Mouse (Mus musculus): ENCODE measurements at regions not wholly inside any gene's neighbourhood (a gene's known extent, or its start where the extent isn't known, plus 50 kb on each side); places are given as distances from the start of the nearest gene placed in this dataset.

DNA sequence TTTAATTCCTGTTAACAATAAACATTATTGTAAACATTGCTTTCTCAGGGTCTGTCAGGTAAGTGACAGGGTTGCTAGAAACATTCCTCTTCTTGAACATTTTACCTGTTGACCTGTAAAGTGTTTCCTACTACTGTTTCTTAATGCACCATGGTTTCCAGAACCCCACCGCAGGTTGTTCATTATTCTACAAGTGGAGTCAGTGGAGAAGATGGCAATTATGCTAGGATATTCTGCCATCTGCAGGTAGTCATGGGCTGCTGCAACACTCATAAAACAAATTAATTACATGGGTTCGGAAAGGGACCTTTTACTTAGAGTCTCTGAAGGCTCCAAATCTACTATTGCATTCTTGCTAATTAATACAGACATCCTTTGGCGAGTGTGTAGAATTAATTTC, 239.1 kb upstream of the Pdzrn3 start:
- 31% methylated on average over 3 of the region's 3 CpGs for WGBS
- ATAC-seq: peak; percentile 55; the same call in 1 of the 2 replicates

DNA sequence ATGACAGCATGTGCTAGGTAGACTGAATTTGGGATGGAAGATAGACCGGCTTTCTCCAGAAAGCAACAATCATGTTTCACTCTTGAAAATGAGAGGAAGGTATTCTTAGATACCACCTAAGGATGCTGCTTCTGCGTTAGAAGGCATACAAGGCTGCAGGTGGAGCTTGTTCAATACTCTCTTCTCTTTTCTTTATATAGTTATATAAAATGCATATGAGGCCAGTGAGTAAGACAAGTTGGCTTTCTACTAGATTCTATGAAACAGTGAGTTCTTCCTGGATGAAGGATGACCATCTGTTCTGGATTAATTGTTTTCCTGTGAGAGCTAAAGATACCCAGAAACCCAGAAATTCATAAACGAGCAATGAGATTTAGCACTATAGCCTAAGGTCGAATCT, 231.3 kb upstream of the Pdzrn3 start:
- Histone ChIP-seq H3K27me3 (ENCODE audit: insufficient read depth, low read length) (no peaks in the 10 kb centered on the region), H3K9me3 (ENCODE audit: low read length) (no peaks in the 10 kb centered on the region), H3K9ac (replicated peaks; ENCODE audit: low read length) (no peak overlapping the region), H3K4me1 (ENCODE audit: insufficient read depth, low read length) (no peaks in the 10 kb centered on the region), H3K4me3 (ENCODE audit: low read length) (no peak overlapping the region), H3K36me3 (ENCODE audit: insufficient read depth, low read length) (no peaks in the 10 kb centered on the region), H3K4me2 (ENCODE audit: low read depth, low read length) (no peak overlapping the region), H3K27ac (no peak overlapping the region)
- no peak for DNase-seq (ENCODE audit: low spot score)
- no peak for TF ChIP-seq CTCF (IDR thresholded peaks at IDR 0.05; ENCODE audit: low read depth)
- no peak for ATAC-seq
- WGBS: 86% methylated on average over 4 of the region's 4 CpGs

More for the DNA sequence above, 239.1 kb upstream of the Pdzrn3 start:
- TF ChIP-seq CTCF (IDR thresholded peaks at IDR 0.05; ENCODE audit: low read depth): peak; percentile 76
- DNase-seq (ENCODE audit: low spot score): peak; percentile 77
- Histone ChIP-seq H3K9ac (replicated peaks; ENCODE audit: low read length) (no peak overlapping the region), H3K4me3 (ENCODE audit: low read length) (no peak overlapping the region), H3K4me2 (ENCODE audit: low read depth, low read length) (no peak overlapping the region), H3K9me3 (ENCODE audit: low read length) (no peaks in the 10 kb centered on the region), H3K27me3 (ENCODE audit: insufficient read depth, low read length) (no peaks in the 10 kb centered on the region), H3K36me3 (ENCODE audit: insufficient read depth, low read length) (no peaks in the 10 kb centered on the region), H3K27ac (no peak overlapping the region), H3K4me1 (ENCODE audit: insufficient read depth, low read length) (no peaks in the 10 kb centered on the region)

DNA sequence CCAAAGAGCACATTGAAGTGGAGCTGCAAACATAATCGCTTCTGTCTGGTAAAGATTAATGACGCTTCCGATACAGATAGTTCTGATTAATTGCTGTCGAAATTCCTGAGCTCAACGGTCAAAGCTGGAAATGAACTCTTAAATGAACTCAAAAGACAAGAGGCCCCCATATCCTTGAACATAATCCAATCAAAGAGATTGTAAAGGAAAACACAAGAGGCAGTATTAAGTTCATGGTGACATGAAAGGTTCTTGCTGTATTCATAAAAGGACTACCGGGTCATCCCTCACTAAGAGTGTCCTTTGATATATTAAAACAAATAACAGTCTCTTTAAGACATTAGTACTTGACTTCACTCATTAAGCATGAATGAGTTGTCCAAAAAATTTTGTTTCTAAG, 225.4 kb upstream of the Pdzrn3 start:
- Histone ChIP-seq H3K36me3 (ENCODE audit: insufficient read depth, low read length) (no peaks in the 10 kb centered on the region), H3K9ac (replicated peaks; ENCODE audit: low read length) (no peak overlapping the region), H3K4me2 (ENCODE audit: low read depth, low read length) (no peak overlapping the region), H3K9me3 (ENCODE audit: low read length) (no peaks in the 10 kb centered on the region), H3K27me3 (ENCODE audit: insufficient read depth, low read length) (no peaks in the 10 kb centered on the region), H3K4me3 (ENCODE audit: low read length) (no peak overlapping the region), H3K27ac (no peak overlapping the region), H3K4me1 (ENCODE audit: insufficient read depth, low read length) (no peaks in the 10 kb centered on the region)
- no peak for TF ChIP-seq CTCF (IDR thresholded peaks at IDR 0.05; ENCODE audit: low read depth)
- ATAC-seq (no peak), DNase-seq (ENCODE audit: low spot score) (no peak)
- WGBS: 70% methylated on average over 6 of the region's 6 CpGs

DNA sequence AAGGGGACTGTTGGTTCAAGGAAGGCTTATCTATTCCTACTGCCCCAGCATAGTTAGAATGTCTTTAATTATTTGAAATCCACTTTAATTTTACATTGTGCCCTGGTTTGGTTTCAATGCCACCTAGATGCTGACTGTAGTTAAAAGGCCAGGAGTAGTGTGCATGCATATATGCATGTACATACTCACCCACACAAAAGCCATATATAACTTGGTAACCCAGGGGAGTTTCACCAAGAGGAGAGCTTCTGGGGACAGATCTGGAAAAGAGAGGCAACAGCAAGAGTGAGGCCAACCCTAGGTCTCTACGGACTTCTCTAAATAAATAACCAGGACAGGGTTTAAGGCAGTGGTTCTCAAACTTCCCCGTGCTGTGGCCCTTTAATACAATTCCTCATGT, 219.3 kb upstream of the Pdzrn3 start:
- DNase-seq (ENCODE audit: low spot score) (no peak), ATAC-seq (no peak)
- Histone ChIP-seq H3K4me2 (ENCODE audit: low read depth, low read length) (no peak overlapping the region), H3K4me3 (ENCODE audit: low read length) (no peak overlapping the region), H3K36me3 (ENCODE audit: insufficient read depth, low read length) (no peaks in the 10 kb centered on the region), H3K27me3 (ENCODE audit: insufficient read depth, low read length) (no peaks in the 10 kb centered on the region), H3K4me1 (ENCODE audit: insufficient read depth, low read length) (no peaks in the 10 kb centered on the region), H3K9me3 (ENCODE audit: low read length) (no peaks in the 10 kb centered on the region), H3K27ac (no peak overlapping the region), H3K9ac (replicated peaks; ENCODE audit: low read length) (no peak overlapping the region)
- WGBS: 89% methylated on average over 2 of the region's 2 CpGs
- no peak for TF ChIP-seq CTCF (IDR thresholded peaks at IDR 0.05; ENCODE audit: low read depth)

DNA sequence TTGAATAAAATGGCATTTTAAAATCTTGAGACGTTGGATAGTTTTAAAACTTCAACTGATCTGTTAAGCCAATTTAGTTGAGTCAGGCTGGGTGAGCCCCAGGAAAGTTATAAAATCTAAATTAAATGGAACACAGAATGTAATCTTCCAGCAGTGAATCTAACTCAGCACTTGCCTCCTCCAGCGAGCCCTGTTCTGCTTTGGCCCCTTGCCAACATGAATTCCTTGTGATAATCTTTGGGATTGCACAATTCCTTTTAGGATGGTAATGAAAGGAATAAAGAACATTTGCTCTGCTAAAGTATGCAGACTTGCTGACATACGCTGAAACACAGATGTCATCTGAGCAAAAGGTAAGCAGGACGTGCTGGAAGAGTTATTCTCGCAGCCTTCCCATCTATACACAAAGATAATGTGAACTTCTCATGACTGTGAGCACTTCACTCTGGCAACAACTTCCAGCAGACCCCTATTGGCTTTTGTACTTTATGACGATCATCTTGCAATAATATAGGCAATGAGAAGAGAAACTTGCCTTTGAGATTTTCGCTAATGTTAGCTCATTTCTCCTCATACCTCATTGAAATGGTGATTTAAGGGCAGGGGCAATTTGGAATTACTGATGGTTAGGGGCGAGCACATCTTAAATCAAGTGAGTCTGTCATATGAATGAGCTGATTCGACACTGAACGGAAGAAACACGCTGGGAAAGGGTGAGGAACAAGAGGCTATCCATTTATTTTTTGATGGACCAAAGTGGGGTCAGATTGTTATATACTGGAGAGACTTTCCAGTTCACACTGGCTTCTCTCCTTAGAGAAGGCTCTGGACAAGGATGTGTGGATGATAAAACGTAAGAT, 216.3 kb upstream of the Pdzrn3 start:
- H3K36me3 ChIP-seq (ENCODE audit: insufficient read depth, low read length): no peaks in the 10 kb centered on the region
- WGBS: 66% methylated on average over 12 of the region's 12 CpGs
- no peak overlapping the region for H3K9ac ChIP-seq (replicated peaks; ENCODE audit: low read length)

DNA sequence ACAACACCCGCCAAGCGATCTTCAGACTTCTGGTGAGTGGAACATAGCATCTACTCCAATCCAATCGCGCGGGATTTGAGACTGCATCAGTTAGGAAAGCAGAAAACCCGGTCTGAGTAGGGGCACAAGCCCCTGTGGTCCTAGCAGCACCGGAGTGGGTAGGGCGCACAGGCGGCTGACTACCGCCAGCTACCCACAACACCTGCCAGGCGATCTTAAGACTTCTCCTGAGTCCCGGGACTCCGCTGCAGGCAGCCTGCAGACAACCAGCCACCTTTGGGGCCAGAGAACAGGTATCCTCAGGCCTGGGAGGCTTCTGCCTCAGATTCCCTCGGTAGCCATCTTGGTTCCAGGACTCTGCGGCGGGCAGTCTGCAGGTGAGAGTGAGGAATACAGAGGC, 208.2 kb upstream of the Pdzrn3 start:
- H3K36me3 ChIP-seq (ENCODE audit: insufficient read depth, low read length): no peaks in the 10 kb centered on the region
- H3K4me3 ChIP-seq (ENCODE audit: low read length): no peak overlapping the region
- no peak for TF ChIP-seq CTCF (IDR thresholded peaks at IDR 0.05; ENCODE audit: low read depth)
- H3K27me3 ChIP-seq (ENCODE audit: insufficient read depth, low read length): no peaks in the 10 kb centered on the region
- no peak overlapping the region for H3K27ac ChIP-seq
- no peak for DNase-seq (ENCODE audit: low spot score)
- no peaks in the 10 kb centered on the region for H3K9me3 ChIP-seq (ENCODE audit: low read length)
- ATAC-seq: no peak
- no peak overlapping the region for H3K4me2 ChIP-seq (ENCODE audit: low read depth, low read length)
- WGBS: 85% methylated on average over 16 of the region's 16 CpGs
- no peaks in the 10 kb centered on the region for H3K4me1 ChIP-seq (ENCODE audit: insufficient read depth, low read length)
- no peak overlapping the region for H3K9ac ChIP-seq (replicated peaks; ENCODE audit: low read length)

More for the DNA sequence above, 216.3 kb upstream of the Pdzrn3 start:
- H3K27ac ChIP-seq: no peak overlapping the region
- no peaks in the 10 kb centered on the region for H3K4me1 ChIP-seq (ENCODE audit: insufficient read depth, low read length)
- no peaks in the 10 kb centered on the region for H3K9me3 ChIP-seq (ENCODE audit: low read length)
- H3K4me2 ChIP-seq (ENCODE audit: low read depth, low read length): no peak overlapping the region
- peak; percentile 32 for DNase-seq (ENCODE audit: low spot score)
- no peaks in the 10 kb centered on the region for H3K27me3 ChIP-seq (ENCODE audit: insufficient read depth, low read length)
- ATAC-seq: no peak
- no peak overlapping the region for H3K4me3 ChIP-seq (ENCODE audit: low read length)
- TF ChIP-seq CTCF (IDR thresholded peaks at IDR 0.05; ENCODE audit: low read depth): no peak

DNA sequence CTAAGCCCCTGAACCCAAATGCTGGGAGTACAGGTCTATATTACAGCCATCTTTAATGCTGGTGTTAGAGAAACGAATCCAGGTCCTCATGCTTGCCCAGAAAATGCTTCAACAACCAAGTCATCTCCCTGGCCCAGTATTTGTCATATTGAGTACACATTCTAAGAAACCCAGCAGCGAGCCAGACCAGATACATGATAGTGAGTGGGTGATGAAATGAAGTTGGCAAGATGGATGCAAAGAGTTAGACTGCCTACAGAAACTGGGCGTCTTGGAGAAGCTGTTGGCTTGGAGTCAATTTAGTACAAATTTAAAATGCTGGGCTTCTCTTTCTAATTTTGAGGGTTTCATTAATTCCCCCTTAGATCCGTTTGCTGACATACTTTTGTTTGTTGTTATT, 203.1 kb upstream of the Pdzrn3 start:
- ATAC-seq (no peak), DNase-seq (ENCODE audit: low spot score) (no peak)
- H3K4me1 ChIP-seq (ENCODE audit: insufficient read depth, low read length): no peaks in the 10 kb centered on the region
- no peak overlapping the region for H3K4me3 ChIP-seq (ENCODE audit: low read length)
- no peak overlapping the region for H3K27ac ChIP-seq
- no peak overlapping the region for H3K9ac ChIP-seq (replicated peaks; ENCODE audit: low read length)
- no peak for TF ChIP-seq CTCF (IDR thresholded peaks at IDR 0.05; ENCODE audit: low read depth)
- no peaks in the 10 kb centered on the region for H3K36me3 ChIP-seq (ENCODE audit: insufficient read depth, low read length)
- H3K9me3 ChIP-seq (ENCODE audit: low read length): no peaks in the 10 kb centered on the region
- no peaks in the 10 kb centered on the region for H3K27me3 ChIP-seq (ENCODE audit: insufficient read depth, low read length)
- no peak overlapping the region for H3K4me2 ChIP-seq (ENCODE audit: low read depth, low read length)
- 82% methylated on average over 4 of the region's 4 CpGs for WGBS

All from hindbrain, postnatal 0 days (tissue).